Mouse (Mus musculus) MEL (cell line): ENCODE results near the gene Crat. TPM values are rescaled to one million over a fixed set of nuclear protein-coding genes. Genes with fewer than 3 reads are reported as not detected.

Experiments used
- DNase-seq: peaks from one replicate; pipeline ENCODE4 v3.0.0; 2011; ENCODE audit warnings: low read depth, low spot score
- H3K27ac ChIP-seq: 2 replicates; pipeline ENCODE4 v1.5.1; 2012; ENCODE audit warnings: low read depth, mild to moderate bottlenecking, control low read depth, low read length, moderate library complexity; ENCODE audit not compliant: control insufficient read depth
- H3K27me3 ChIP-seq, 2 experiments: fragments of 150-350 bp in 1 of 2; sonication (generic) in 1 of 2; 2 replicates each; pipeline ENCODE4 v1.6.1; 2012; ENCODE audit warnings: low read length in 2 of 2, mild to moderate bottlenecking in 2 of 2, improper control_type of control experiment in 1 of 2, moderate library complexity in 1 of 2; ENCODE audit not compliant: insufficient read depth in 2 of 2, control insufficient read depth in 1 of 2
- H3K36me3 ChIP-seq, 2 experiments: 2 replicates each; pipeline ENCODE4 v1.6.1; 2012 to 2014; ENCODE audit warnings: low read length in 2 of 2, improper control_type of control experiment in 1 of 2, inconsistent platforms in 1 of 2, mild to moderate bottlenecking in 1 of 2; ENCODE audit not compliant: insufficient read depth in 2 of 2, control insufficient read depth in 1 of 2
- H3K4me1 ChIP-seq, 2 experiments: fragments of 150-350 bp in 1 of 2; sonication (generic) in 1 of 2; 2 replicates each; pipeline ENCODE4 v1.6.1; 2012; ENCODE audit warnings: low read length in 2 of 2, improper control_type of control experiment in 1 of 2, mild to moderate bottlenecking in 1 of 2; ENCODE audit not compliant: insufficient read depth in 2 of 2, control insufficient read depth in 1 of 2
- H3K4me3 ChIP-seq, 2 experiments: fragments of 150-350 bp in 1 of 2; sonication (generic) in 1 of 2; 2 replicates each; pipeline ENCODE4 v1.5.1; 2012; ENCODE audit warnings: low read depth in 2 of 2, low read length in 2 of 2, mild to moderate bottlenecking in 2 of 2, moderate library complexity in 2 of 2, control low read depth in 1 of 2, improper control_type of control experiment in 1 of 2; ENCODE audit not compliant: control insufficient read depth in 1 of 2, insufficient read depth in 1 of 2
- H3K79me2 ChIP-seq: 2 replicates; pipeline ENCODE4 v1.6.1; 2012; ENCODE audit warnings: mild to moderate bottlenecking, low read length, moderate library complexity; ENCODE audit not compliant: control insufficient read depth, poor library complexity, insufficient read depth
- H3K9ac ChIP-seq: 2 replicates; pipeline ENCODE4 v1.6.1; 2012; ENCODE audit warnings: low read depth, mild to moderate bottlenecking, control low read depth, low read length, moderate library complexity; ENCODE audit not compliant: control insufficient read depth, poor library complexity, severe bottlenecking
- H3K9me3 ChIP-seq: fragments of 150-350 bp; sonication (generic); replicated peaks from 2 replicates; pipeline ENCODE4 v1.6.1; 2012; ENCODE audit warnings: mild to moderate bottlenecking, low read length, improper control_type of control experiment, moderate library complexity; ENCODE audit not compliant: insufficient read depth
- CHD1 ChIP-seq: IDR thresholded peaks from 2 replicates; pipeline ENCODE4 v1.6.1; 2012; ENCODE audit warnings: low read depth, mild to moderate bottlenecking, inconsistent platforms, low read length, improper control_type of control experiment
- ELF1 ChIP-seq: IDR thresholded peaks from 2 replicates; pipeline ENCODE4 v1.6.1; 2014; ENCODE audit warnings: low read depth, mild to moderate bottlenecking, inconsistent platforms, low read length, improper control_type of control experiment, moderate library complexity
- EP300 ChIP-seq, 2 experiments: IDR thresholded peaks; 2 replicates each; pipeline ENCODE4 v1.6.1; 2011; ENCODE audit warnings: improper control_type of control experiment in 2 of 2, low read length in 2 of 2, low read depth in 1 of 2, mild to moderate bottlenecking in 1 of 2
- ETS1 ChIP-seq: IDR thresholded peaks from 2 replicates; pipeline ENCODE4 v1.6.1; 2012; ENCODE audit warnings: low read depth, mild to moderate bottlenecking, inconsistent platforms, low read length, improper control_type of control experiment, moderate library complexity
- GABPA ChIP-seq: IDR thresholded peaks from 2 replicates; pipeline ENCODE4 v1.6.1; 2012; ENCODE audit warnings: low read depth, mild to moderate bottlenecking, inconsistent platforms, low read length, improper control_type of control experiment, moderate library complexity
- GATA1 ChIP-seq: IDR thresholded peaks from 2 replicates; pipeline ENCODE4 v1.6.1; 2011; ENCODE audit warnings: low read depth, low read length, improper control_type of control experiment
- HCFC1 ChIP-seq: IDR thresholded peaks from 2 replicates; pipeline ENCODE4 v1.6.1; 2012; ENCODE audit warnings: low read depth, mild to moderate bottlenecking, inconsistent platforms, low read length, improper control_type of control experiment, moderate library complexity
- MAFK ChIP-seq: IDR thresholded peaks from 2 replicates; pipeline ENCODE4 v1.6.1; 2011; ENCODE audit warnings: low read depth, mild to moderate bottlenecking, low read length, improper control_type of control experiment, borderline replicate concordance
- MAZ ChIP-seq: IDR thresholded peaks from 2 replicates; pipeline ENCODE4 v1.6.1; 2012; ENCODE audit warnings: low read depth, mild to moderate bottlenecking, inconsistent platforms, low read length, improper control_type of control experiment
- MEF2A ChIP-seq: IDR thresholded peaks from 2 replicates; pipeline ENCODE4 v1.6.1; 2014; ENCODE audit warnings: low read depth, mild to moderate bottlenecking, inconsistent platforms, low read length, improper control_type of control experiment; ENCODE audit not compliant: poor library complexity, insufficient replicate concordance, severe bottlenecking; ENCODE audit errors: extremely low read depth
- MXI1 ChIP-seq: IDR thresholded peaks from 2 replicates; pipeline ENCODE4 v1.6.1; 2011; ENCODE audit warnings: mild to moderate bottlenecking, low read depth, low read length, improper control_type of control experiment
- RAD21 ChIP-seq: IDR thresholded peaks from 2 replicates; pipeline ENCODE4 v1.6.1; 2011; ENCODE audit warnings: mild to moderate bottlenecking, low read depth, low read length, improper control_type of control experiment
- SIN3A ChIP-seq: IDR thresholded peaks from 2 replicates; pipeline ENCODE4 v1.6.1; 2012; ENCODE audit warnings: low read length, improper control_type of control experiment, inconsistent platforms
- SMC3 ChIP-seq: IDR thresholded peaks from 2 replicates; pipeline ENCODE4 v1.6.1; 2011; ENCODE audit warnings: low read depth, low read length, improper control_type of control experiment
- TAL1 ChIP-seq: IDR thresholded peaks from 2 replicates; pipeline ENCODE4 v1.6.1; 2012; ENCODE audit warnings: mild to moderate bottlenecking, inconsistent platforms, low read length, moderate library complexity, mixed read lengths
- TBP ChIP-seq: IDR thresholded peaks from 2 replicates; pipeline ENCODE4 v1.8.0; 2011; ENCODE audit warnings: low read depth, low read length, improper control_type of control experiment
- TCF12 ChIP-seq: IDR thresholded peaks from 2 replicates; pipeline ENCODE4 v1.6.1; 2014; ENCODE audit warnings: low read depth, mild to moderate bottlenecking, inconsistent platforms, low read length, improper control_type of control experiment, moderate library complexity
- UBTF ChIP-seq: IDR thresholded peaks from 2 replicates; pipeline ENCODE4 v1.6.1; 2012; ENCODE audit warnings: low read depth, mild to moderate bottlenecking, inconsistent platforms, low read length, improper control_type of control experiment, moderate library complexity, borderline replicate concordance; ENCODE audit not compliant: insufficient read depth
- USF1 ChIP-seq: IDR thresholded peaks from 2 replicates; pipeline ENCODE4 v1.6.1; 2014; ENCODE audit warnings: low read depth, mild to moderate bottlenecking, inconsistent platforms, low read length, improper control_type of control experiment, moderate library complexity
- USF2 ChIP-seq, 2 experiments: IDR thresholded peaks; 2 replicates each; pipeline ENCODE4 v1.6.1; 2011 to 2012; ENCODE audit warnings: improper control_type of control experiment in 2 of 2, low read length in 2 of 2, borderline replicate concordance in 1 of 2, inconsistent platforms in 1 of 2, low read depth in 1 of 2, mild to moderate bottlenecking in 1 of 2; ENCODE audit not compliant: insufficient read depth in 1 of 2
- polyA plus RNA-seq, 2 experiments: library from polyadenylated mRNA; stranded (reverse) in 1 of 2; unstranded in 1 of 2; fragments of >175 nt in 1 of 2; fragments of >200 nt in 1 of 2; gene quantifications; 2 replicates each; pipeline versions ENCODE4 v1.2.1 to v1.2.4; 2012; ENCODE audit warnings: low replicate concordance in 2 of 2, low read depth in 1 of 2; ENCODE audit not compliant: insufficient read length in 2 of 2, insufficient read depth in 1 of 2, missing spikeins in 1 of 2
- total RNA-seq: library from RNA; depleted of rRNA; stranded (reverse); fragments of 300-350 nt; gene quantifications from 2 replicates; pipeline ENCODE4 v1.2.3, GENCODE M21; 2012

The Crat gene
- total and polyA plus RNA-seq, 3 experiments: 22.0 to 93.9 TPM; not detected in 1

DNA sequence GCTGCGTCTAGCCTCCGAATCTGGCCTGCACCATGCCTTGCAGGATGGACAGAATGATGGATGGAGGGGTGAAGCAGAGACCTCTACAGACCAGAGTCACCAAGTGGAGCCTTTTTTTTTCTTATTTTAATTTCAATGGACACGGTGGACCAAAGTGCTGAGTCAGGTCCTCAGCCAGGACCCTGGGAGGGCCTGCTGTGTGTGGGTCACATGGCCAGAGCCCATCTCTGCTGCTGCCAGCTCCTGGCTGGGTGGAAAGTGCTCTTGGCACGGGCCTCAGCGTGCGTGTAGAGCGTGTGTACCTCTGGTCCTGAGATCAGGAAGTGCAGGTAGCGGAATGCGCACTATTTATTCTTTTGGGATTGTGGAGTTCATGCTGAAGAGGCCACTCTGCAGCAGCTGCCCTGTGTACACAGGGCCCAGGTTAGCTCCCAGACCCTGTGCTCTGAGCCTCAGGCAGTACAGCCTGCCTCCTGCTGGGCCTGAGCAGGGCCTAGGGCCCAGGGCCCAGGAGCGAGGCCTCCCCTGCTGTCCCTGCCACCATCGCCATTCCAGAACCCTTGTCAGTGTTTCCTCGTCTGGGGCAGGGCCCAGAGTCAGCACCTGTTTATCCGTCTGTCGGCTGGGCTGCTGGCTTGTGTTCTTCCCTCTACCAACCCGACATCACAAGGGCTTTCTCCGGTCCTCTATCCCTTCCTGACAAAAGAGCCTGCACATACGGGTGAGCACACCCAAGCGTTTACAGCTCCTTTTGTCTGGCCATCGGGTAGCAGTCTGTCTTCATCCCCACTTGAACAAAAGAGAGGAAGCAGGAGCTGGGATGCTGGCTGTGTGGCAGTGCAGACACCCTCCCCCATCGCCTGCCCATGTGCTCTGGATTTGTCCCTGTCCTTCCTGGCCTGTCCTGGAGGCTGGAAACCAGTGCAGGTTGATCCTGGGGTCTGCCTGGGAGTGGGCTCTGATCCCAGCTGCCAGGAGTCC is 16.1 kb downstream of the Crat start:
- Histone ChIP-seq H3K36me3 (no peaks in the 10 kb centered on the region; a peak in 1 of 4 replicates), H3K9ac (no peak overlapping the region), H3K27me3 (no peaks in the 10 kb centered on the region), H3K79me2 (0 out of 2 replicates have a peak, but pooled peaks cover 1% of the 10 kb centered on the region), H3K9me3 (no peaks in the 10 kb centered on the region), H3K4me3 (no peak overlapping the region), H3K4me1 (no peaks in the 10 kb centered on the region), H3K27ac (no peak overlapping the region)
- TF ChIP-seq MEF2A: no peak
- no peak for TF ChIP-seq CHD1
- TF ChIP-seq ELF1: no peak
- TF ChIP-seq USF1: no peak
- TF ChIP-seq RAD21: no peak
- TF ChIP-seq MAZ: no peak
- TF ChIP-seq MXI1: no peak
- no peak for TF ChIP-seq TAL1
- no peak for TF ChIP-seq HCFC1
- TF ChIP-seq ETS1: no peak
- no peak for TF ChIP-seq SIN3A
- TF ChIP-seq EP300 (IDR thresholded peaks at IDR 0.05; ENCODE audit: low read depth in 1 of 2, low read length in 2 of 2): no peak
- TF ChIP-seq SMC3: no peak
- TF ChIP-seq USF2 (IDR thresholded peaks at IDR 0.05; ENCODE audit: borderline replicate concordance in 1 of 2, insufficient read depth in 1 of 2, low read depth in 1 of 2, low read length in 2 of 2): no peak
- no peak for TF ChIP-seq TCF12
- no peak for TF ChIP-seq GATA1
- no peak for TF ChIP-seq MAFK
- no peak for TF ChIP-seq GABPA
- TF ChIP-seq UBTF: no peak
- TF ChIP-seq TBP: no peak
- no peak for DNase-seq
